Mouse (Mus musculus) neural tube, embryonic 15.5 days (tissue): ENCODE measurements around the gene Ccdc86. TPM values are rescaled to one million over a fixed set of nuclear protein-coding genes. Genes with fewer than 3 reads are reported as not detected.

ENCODE experiments used
- ATAC-seq: fragments of 200-750 bp; cut with Nextera tagmentation; 2 replicates; pipeline ENCODE4 v1.8.0; 2017; ENCODE audit warnings: mild to moderate bottlenecking, moderate TSS enrichment, moderate library complexity; ENCODE audit not compliant: low FRiP score
- H3K27ac ChIP-seq: fragments of 300-500 bp; sonication (generic); replicated peaks from 2 replicates; pipeline ENCODE4 v1.5.1; 2015; ENCODE audit warnings: mild to moderate bottlenecking, inconsistent platforms
- H3K27me3 ChIP-seq: fragments of 300-500 bp; sonication (generic); replicated peaks from 2 replicates; pipeline ENCODE4 v1.6.1; 2015; ENCODE audit warnings: inconsistent platforms
- H3K36me3 ChIP-seq: fragments of 300-500 bp; sonication (generic); 2 replicates; pipeline ENCODE4 v1.6.1; 2015; ENCODE audit warnings: inconsistent platforms
- H3K4me1 ChIP-seq: fragments of 300-500 bp; sonication (generic); 2 replicates; pipeline ENCODE4 v1.6.1; 2015; ENCODE audit warnings: inconsistent platforms
- H3K4me2 ChIP-seq: fragments of 300-500 bp; sonication (generic); 2 replicates; pipeline ENCODE4 v1.6.1; 2015; ENCODE audit warnings: inconsistent platforms, mild to moderate bottlenecking, moderate library complexity
- H3K4me3 ChIP-seq: fragments of 300-500 bp; sonication (generic); replicated peaks from 2 replicates; pipeline ENCODE4 v1.5.1; 2015; ENCODE audit warnings: mild to moderate bottlenecking, inconsistent platforms
- H3K9ac ChIP-seq: fragments of 300-500 bp; sonication (generic); replicated peaks from 2 replicates; pipeline ENCODE4 v1.6.1; 2015; ENCODE audit warnings: mild to moderate bottlenecking, inconsistent platforms
- H3K9me3 ChIP-seq: fragments of 300-500 bp; sonication (generic); replicated peaks from 2 replicates; pipeline ENCODE4 v1.6.1; 2016; ENCODE audit warnings: inconsistent platforms
- WGBS: fragments of 180-500 bp; shearing (Covaris S2); methylation state at CpG from one replicate; pipeline ENCODE4 v1.1.7; 2015; ENCODE audit warnings: mixed read lengths; 5-methylcytosine and 5-hydroxymethylcytosine counted together
- polyA plus RNA-seq: library from polyadenylated mRNA; unstranded; fragments of >200 nt; fragmentation: Nextera tagmentation; extraction: Ambion mirVana; gene quantifications from 2 replicates; pipeline ENCODE4 v1.2.1, GENCODE M21; 2015

Gene Ccdc86
- polyA plus RNA-seq, 1 experiment from 2014 or later = 12.7 TPM

DNA sequence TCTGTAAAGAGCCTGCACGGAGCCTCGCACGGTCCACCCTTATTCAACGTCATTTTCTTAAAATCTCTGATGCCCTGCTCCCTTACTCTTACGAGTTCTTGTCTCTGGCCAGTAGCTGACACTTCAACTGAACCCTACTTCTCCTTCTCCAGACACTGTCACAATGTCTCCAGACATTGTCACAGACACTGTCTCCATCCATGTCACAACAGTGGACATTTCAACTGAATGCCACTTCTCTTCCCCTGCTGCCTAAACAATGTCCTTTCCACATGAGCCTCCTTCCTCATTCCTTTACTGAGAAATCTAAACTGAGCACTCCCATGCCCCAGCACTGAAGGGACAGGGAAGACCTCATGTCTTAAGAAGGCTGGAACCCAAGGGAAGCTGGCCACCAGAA is 1.8 kb downstream of the Ccdc86 start:
- ATAC-seq = no peak
- H3K4me2 ChIP-seq = peak overlapping the region; percentile 98
- H3K4me1 ChIP-seq = peaks cover 30% of the 10 kb centered on the region
- peaks cover 30% of the 10 kb centered on the region for H3K36me3 ChIP-seq
- H3K9ac ChIP-seq = peak overlapping the region; percentile 84; the same call in 1 of the 2 replicates
- no peak overlapping the region for H3K27ac ChIP-seq
- no peaks in the 10 kb centered on the region for H3K9me3 ChIP-seq
- WGBS = 89% methylated on average over 5 of the region's 5 CpGs
- no peaks in the 10 kb centered on the region for H3K27me3 ChIP-seq
- H3K4me3 ChIP-seq = peak overlapping the region; percentile 61

DNA sequence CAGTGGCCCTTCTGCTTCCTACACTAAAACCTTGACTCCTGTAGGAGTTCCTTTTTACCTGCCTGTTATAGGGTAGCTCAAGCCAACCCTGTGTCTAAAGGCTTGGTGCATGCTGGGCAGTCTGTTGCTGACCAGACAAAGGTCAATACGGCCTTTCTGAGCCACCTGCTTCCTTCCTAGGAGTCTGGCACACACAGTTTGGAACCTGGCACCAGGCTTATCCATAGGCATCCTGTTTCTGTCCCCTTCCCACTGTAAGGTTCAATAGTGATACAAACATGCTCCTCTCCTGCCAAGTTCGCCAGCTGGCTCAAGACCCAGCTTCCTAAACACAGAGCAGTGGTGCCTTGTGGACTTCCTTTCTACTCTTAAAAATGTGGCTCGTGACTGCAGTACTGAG is 2.6 kb downstream of the Ccdc86 start:
- Histone ChIP-seq H3K9ac (no peak overlapping the region), H3K27ac (no peak overlapping the region), H3K27me3 (no peaks in the 10 kb centered on the region), H3K4me2 (peak overlapping the region; percentile 98), H3K4me3 (no peak overlapping the region), H3K36me3 (peaks cover 30% of the 10 kb centered on the region), H3K9me3 (no peaks in the 10 kb centered on the region), H3K4me1 (peaks cover 31% of the 10 kb centered on the region)
- ATAC-seq = no peak
- 90% methylated on average over 3 of the region's 3 CpGs for WGBS

DNA sequence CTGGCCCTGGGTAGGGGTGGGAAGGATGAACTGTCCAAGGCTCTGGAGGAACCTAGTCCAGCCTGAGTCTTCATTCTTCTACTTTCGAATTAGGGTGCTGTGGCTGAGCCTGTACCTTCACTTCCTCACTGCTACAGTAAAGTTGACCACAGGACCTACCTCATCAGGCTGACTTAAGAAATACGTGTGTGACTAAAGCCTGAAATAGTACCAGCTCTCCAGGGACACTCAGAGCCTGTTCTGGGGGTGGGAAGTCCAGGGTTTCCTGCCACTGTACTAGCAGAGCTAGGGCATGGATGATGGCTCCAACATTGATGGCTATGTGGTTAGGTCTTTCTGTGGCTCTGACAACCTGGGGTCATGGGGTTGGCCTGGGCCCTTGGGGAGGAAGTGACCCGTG is 5.1 kb downstream of the Ccdc86 start:
- WGBS = 86% methylated on average over 3 of the region's 3 CpGs
- Histone ChIP-seq H3K36me3 (peaks cover 30% of the 10 kb centered on the region), H3K27me3 (no peaks in the 10 kb centered on the region), H3K9ac (no peak overlapping the region), H3K4me2 (no peak overlapping the region), H3K4me3 (no peak overlapping the region), H3K4me1 (peaks cover 44% of the 10 kb centered on the region), H3K27ac (no peak overlapping the region), H3K9me3 (no peaks in the 10 kb centered on the region)
- ATAC-seq = no peak

DNA sequence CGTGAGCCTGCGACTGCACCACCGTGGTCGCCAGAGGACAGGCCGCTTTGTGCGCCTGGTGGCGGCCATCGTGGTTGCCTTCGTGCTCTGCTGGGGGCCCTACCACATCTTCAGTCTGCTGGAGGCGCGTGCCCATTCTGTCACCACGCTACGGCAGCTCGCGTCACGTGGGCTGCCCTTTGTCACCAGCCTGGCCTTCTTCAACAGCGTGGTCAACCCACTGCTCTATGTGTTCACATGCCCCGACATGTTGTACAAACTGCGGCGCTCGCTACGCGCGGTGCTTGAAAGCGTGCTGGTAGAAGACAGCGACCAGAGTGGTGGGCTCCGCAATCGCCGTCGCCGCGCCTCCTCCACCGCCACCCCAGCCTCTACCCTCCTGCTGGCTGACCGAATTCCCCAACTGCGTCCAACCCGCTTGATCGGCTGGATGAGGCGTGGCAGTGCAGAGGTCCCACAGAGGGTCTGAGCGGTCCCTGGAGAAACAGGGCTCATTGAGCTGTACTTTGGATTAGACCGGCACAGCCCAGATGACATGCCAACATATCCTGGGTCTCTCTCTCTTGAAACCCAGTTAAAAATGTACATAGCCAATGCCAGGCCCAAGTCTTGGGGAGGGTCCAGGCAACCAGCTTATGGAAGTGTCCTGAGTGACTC is 8.1 kb downstream of the Ccdc86 start:
- Histone ChIP-seq H3K36me3 (peaks cover 25% of the 10 kb centered on the region), H3K4me1 (peaks cover 18% of the 10 kb centered on the region), H3K27me3 (no peaks in the 10 kb centered on the region), H3K4me3 (peak overlapping the region; percentile 38), H3K9me3 (no peaks in the 10 kb centered on the region), H3K9ac (peak overlapping the region; percentile 50), H3K4me2 (peak overlapping the region; percentile 84), H3K27ac (peak overlapping the region; percentile 73)
- ATAC-seq = peak; percentile 87
- 3% methylated on average over 40 of the region's 40 CpGs for WGBS

DNA sequence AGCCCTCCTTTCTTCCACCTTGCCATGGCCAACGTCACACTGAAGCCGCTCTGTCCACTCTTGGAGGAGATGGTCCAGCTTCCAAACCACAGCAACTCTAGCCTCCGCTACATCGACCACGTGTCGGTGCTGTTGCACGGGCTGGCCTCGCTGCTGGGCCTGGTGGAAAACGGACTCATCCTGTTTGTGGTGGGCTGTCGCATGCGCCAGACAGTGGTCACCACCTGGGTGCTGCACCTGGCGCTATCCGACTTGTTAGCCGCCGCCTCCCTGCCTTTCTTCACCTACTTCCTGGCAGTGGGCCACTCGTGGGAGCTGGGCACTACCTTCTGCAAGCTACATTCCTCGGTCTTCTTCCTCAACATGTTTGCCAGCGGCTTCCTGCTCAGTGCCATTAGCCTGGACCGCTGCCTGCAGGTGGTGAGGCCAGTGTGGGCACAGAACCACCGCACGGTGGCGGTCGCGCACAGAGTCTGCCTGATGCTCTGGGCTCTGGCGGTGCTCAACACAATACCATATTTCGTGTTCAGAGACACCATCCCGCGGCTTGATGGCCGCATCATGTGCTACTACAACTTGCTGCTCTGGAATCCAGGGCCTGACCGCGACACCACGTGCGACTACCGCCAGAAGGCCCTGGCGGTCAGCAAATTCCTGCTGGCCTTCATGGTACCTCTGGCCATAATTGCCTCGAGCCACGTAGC is 8.8 kb downstream of the Ccdc86 start:
- Histone ChIP-seq H3K4me3 (peak overlapping the region; percentile 38), H3K4me2 (peak overlapping the region; percentile 84), H3K9me3 (no peaks in the 10 kb centered on the region), H3K27ac (peak overlapping the region; percentile 73), H3K9ac (peak overlapping the region; percentile 50), H3K27me3 (no peaks in the 10 kb centered on the region), H3K36me3 (peaks cover 25% of the 10 kb centered on the region), H3K4me1 (peaks cover 18% of the 10 kb centered on the region)
- ATAC-seq = peak; percentile 93
- WGBS = 18% methylated on average over 37 of the region's 37 CpGs

DNA sequence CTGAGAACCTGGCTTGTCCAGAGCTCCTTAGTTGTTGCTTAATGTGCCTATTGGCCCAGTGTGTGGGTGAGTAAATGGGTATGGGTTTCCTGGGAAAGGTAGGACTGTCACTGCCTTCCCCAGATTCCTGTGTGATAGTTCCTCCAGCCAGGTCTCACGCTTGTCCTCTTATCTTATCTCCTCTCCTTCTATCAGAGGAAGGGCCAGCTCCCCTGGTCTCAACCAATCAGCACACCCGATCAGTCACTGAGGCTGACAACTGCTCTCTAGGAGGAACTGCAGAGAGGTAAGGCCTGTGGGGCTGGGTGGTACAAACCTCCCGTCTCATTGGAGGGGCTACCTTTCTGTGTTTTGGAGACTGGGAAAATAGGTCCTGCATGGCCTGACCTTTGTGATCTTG is 10.3 kb downstream of the Ccdc86 start:
- no peak overlapping the region for H3K4me3 ChIP-seq
- H3K4me2 ChIP-seq = no peak overlapping the region
- ATAC-seq = no peak
- no peaks in the 10 kb centered on the region for H3K27me3 ChIP-seq
- no peaks in the 10 kb centered on the region for H3K9me3 ChIP-seq
- H3K9ac ChIP-seq = no peak overlapping the region
- no peak overlapping the region for H3K27ac ChIP-seq
- 63% methylated on average over 3 of the region's 3 CpGs for WGBS
- peaks cover 18% of the 10 kb centered on the region for H3K4me1 ChIP-seq
- peaks cover 10% of the 10 kb centered on the region for H3K36me3 ChIP-seq

DNA sequence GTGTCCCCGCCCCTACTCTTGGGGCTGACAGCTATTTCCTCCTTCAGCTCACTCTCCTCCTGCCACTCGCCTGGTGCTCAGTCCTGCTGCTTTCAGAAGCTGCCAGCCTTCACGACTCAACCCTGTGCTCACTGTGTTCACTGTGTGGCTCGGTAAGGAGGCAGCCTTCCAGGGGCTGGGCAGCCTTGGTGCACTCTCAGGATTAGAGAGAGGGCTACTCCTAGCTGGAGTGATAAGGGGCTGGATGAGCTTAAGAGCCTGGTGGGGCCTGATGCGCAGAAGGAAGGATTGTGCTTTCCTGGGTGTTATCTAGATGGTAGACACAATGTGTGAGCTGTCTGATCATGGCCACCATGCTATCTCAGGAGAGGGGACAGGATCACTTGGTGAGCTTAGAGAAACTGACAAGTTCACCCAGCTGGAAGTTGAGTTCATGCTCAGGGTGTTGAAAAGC is 11.9 kb downstream of the Ccdc86 start, which contains the start of gene Ptgdr2:
Gene Ptgdr2 (plus strand): TSS at position 51 of the 454 bp plus-strand sequence.
- Histone ChIP-seq H3K9ac (no peak within 1 kb of the TSS), H3K36me3 (no peaks in the 10 kb centered on the region; the same call in 1 of the 2 replicates), H3K4me1 (peaks cover 18% of the 10 kb centered on the region), H3K27me3 (no peaks in the 10 kb centered on the region), H3K4me2 (no peak within 1 kb of the TSS), H3K9me3 (no peaks in the 10 kb centered on the region), H3K27ac (no peak within 1 kb of the TSS), H3K4me3 (no peak within 1 kb of the TSS)
- WGBS = 58% methylated on average over 5 of the region's 5 CpGs
- no peak for ATAC-seq

DNA sequence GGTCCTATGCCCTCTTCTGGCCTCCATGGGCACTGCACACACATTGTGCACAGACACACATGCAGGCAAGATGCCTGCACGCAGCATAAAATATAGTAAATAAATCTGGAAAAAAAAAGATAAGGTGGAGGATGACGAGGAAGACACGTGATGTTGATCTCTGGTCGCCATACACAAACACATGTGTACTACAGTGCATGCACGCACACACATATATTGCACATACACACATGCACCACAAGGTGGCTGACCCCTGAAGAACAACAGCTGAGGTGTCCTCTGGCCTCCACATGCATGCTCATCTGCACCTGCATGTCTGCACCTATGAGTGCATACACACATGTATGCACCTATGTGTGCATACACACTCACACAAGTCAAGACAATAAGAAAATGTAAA is 13.0 kb downstream of the Ccdc86 start:
- H3K4me1 ChIP-seq = peaks cover 13% of the 10 kb centered on the region
- WGBS = 93% methylated on average over 5 of the region's 5 CpGs
- no peaks in the 10 kb centered on the region for H3K27me3 ChIP-seq
- H3K36me3 ChIP-seq = no peaks in the 10 kb centered on the region
- ATAC-seq = no peak
- no peak overlapping the region for H3K4me2 ChIP-seq
- no peak overlapping the region for H3K27ac ChIP-seq
- no peak overlapping the region for H3K9ac ChIP-seq
- no peaks in the 10 kb centered on the region for H3K9me3 ChIP-seq
- H3K4me3 ChIP-seq = no peak overlapping the region

DNA sequence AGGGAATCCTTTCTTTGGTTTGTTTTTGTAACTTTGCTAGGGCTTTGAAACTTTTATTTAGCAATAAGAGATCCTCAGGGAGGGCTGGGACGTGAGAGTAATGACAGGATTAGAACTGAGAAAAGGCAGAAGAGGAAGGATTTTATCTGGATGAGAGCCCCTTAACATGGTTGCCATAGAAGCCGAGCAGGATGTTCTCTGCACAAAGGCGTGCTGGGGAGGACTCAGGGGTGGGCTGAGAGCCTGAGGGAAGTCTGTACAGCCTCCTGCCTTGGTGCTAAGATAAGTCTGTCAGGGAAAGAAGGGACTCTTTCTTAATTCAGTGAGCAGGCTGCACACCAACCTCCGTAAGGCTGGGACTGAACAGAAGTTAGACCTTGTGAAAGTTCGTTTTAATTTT is 14.0 kb downstream of the Ccdc86 start:
- H3K9ac ChIP-seq = no peak overlapping the region
- no peak overlapping the region for H3K4me2 ChIP-seq
- no peak overlapping the region for H3K4me3 ChIP-seq
- ATAC-seq = no peak
- H3K4me1 ChIP-seq = peaks cover 2% of the 10 kb centered on the region
- H3K27me3 ChIP-seq = no peaks in the 10 kb centered on the region
- WGBS = 48% methylated on average over 5 of the region's 5 CpGs
- H3K27ac ChIP-seq = no peak overlapping the region; the same call in 1 of the 2 replicates
- H3K36me3 ChIP-seq = no peaks in the 10 kb centered on the region
- no peaks in the 10 kb centered on the region for H3K9me3 ChIP-seq

DNA sequence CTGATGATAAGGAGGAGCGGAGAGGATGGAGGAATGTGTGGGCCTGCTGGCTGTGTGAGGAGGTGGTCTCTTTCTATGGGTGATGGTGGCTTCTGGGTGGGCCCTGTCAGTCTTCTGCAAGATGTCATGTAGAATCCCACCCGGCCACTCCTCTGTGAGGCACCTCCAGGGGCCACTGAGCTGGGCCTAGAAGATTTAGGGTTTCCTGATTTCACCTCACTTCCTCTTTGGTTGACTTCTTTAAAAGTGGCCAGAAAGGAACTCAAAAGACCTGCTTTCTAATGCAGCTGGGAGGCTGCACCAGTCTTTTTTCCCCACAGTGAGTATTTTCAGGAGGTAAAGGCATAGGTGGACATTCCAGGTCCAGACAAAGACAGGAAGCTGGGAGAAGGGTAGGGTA is 18.4 kb downstream of the Ccdc86 start:
- no peak overlapping the region for H3K4me2 ChIP-seq
- H3K4me3 ChIP-seq = no peak overlapping the region
- H3K9ac ChIP-seq = no peak overlapping the region
- 91% methylated on average over 2 of the region's 2 CpGs for WGBS
- no peak overlapping the region for H3K27ac ChIP-seq
- ATAC-seq = no peak
- 0 out of 2 replicates have a peak, but pooled peaks cover 2% of the 10 kb centered on the region for H3K4me1 ChIP-seq
- no peaks in the 10 kb centered on the region for H3K36me3 ChIP-seq
- no peaks in the 10 kb centered on the region for H3K27me3 ChIP-seq
- H3K9me3 ChIP-seq = no peaks in the 10 kb centered on the region

DNA sequence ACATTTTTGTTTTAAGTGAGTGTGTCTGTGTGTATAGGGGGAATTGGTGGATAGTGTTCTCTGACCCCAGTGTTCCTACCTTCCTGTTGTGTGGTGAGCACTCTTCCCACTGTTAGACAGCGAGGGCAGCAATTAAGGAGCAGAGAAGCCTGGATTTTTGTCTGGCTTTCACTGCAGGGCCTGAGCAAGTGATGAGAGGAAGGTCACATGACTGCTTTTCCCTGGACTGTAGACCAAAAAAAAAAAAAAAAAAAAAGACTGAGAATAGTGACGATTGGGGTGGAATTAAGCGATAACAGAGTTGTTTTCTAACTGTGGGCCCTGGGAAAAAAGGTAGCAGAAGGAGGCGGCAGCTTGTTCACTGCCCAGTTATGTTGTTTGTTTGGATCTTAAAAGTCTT is 22.4 kb downstream of the Ccdc86 start:
- H3K4me1 ChIP-seq = 0 out of 2 replicates have a peak, but pooled peaks cover 2% of the 10 kb centered on the region
- WGBS = 32% methylated on average over 4 of the region's 4 CpGs
- H3K36me3 ChIP-seq = no peaks in the 10 kb centered on the region
- no peaks in the 10 kb centered on the region for H3K27me3 ChIP-seq
- no peaks in the 10 kb centered on the region for H3K9me3 ChIP-seq
- no peak for ATAC-seq
- H3K4me2 ChIP-seq = no peak overlapping the region
- H3K9ac ChIP-seq = no peak overlapping the region
- peak overlapping the region; percentile 28 for H3K27ac ChIP-seq
- no peak overlapping the region for H3K4me3 ChIP-seq

DNA sequence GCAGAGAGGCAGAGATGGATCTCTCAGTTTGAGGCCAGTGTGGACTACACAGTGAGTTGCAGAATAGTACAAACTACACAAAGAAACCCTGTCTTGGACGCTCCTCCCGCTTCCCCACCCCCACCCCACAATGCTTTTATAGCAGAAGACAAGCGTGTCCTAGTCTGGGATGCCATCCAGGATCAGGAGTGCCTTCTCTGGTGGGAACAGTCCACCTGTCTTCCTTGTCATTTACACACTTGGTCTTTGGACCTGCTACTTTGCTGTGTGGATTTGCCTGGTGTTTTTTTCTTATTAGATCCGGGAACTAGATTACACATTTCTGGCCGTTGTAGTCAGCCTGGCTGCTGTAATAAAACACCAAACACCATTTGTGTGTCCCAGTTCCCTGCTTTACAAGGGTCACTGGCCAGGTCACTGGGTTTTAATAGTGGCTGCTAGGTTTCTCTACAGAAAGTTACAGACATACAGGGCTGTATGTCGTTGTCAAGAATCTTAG is 22.9 kb downstream of the Ccdc86 start:
- Histone ChIP-seq H3K4me1 (0 out of 2 replicates have a peak, but pooled peaks cover 2% of the 10 kb centered on the region), H3K27ac (peak overlapping the region; percentile 28), H3K4me2 (no peak overlapping the region), H3K9ac (no peak overlapping the region), H3K36me3 (no peaks in the 10 kb centered on the region), H3K9me3 (no peaks in the 10 kb centered on the region), H3K4me3 (no peak overlapping the region), H3K27me3 (no peaks in the 10 kb centered on the region)
- 3% methylated on average over 6 of the region's 6 CpGs for WGBS
- ATAC-seq = peak; percentile 41; the same call in 1 of the 2 replicates
